Mouse (Mus musculus): ENCODE results near the gene Casc3.

GRCm38 (mm10) chr11:98809457-98810290 is 5.0 kb downstream of the Casc3 start:
- TF ChIP-seq TAL1 (IDR thresholded peaks at IDR 0.05; ENCODE audit: low read length) (no peak), GATA1 (IDR thresholded peaks at IDR 0.05; ENCODE audit: low read length) (no peak)
